Mouse (Mus musculus): ENCODE data around the gene Nfkbie. TPM values are rescaled to one million over a fixed set of nuclear protein-coding genes. Genes with fewer than 3 reads are reported as not detected.
A peak's percentile ranks its signal among the peaks of the same experiment; 100 is the strongest.

Gene Nfkbie
- 1 to 10 TPM; 1.8 to 2.7 TPM for total RNA-seq (2021)

DNA sequence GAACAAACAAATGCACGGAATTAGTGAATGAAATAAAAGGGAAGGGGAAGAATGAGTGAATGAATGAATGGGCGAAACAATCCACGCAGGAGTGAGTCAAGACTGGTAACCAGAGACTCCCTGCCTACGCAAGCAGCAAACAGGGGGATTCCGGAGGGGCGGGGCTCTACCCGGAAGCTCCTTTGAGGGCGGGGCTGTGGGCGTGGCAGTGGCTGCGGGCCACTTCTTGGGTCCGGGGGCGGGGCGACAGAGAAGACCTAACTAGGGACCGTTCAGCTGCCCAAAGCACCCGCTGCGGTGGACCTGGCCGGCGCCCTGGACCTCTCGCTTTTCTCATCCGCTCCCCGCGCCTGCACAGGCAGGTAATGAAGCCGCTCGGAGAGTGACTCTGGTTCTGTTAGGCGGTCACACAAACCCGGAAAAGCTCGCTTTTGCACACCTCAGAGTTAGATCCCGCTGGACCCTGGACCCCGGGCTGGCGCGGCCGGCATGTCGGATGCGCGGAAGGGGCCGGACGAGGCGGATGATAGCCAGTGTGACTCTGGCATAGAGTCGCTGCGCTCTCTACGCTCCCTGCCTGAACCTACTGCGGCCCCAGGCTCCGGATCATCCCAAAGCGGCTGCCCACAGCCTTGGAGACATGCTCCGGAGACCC is at the start of gene Nfkbie:
TSS of gene Nfkbie (plus strand) at position 252 of the 655 bp plus-strand sequence.
- intact Hi-C loops (cut with DNase I): no loop called here
- DNase-seq: peak; percentile 95

GRCm38 (mm10) chr17:45505941-45506465 is 49.5 kb upstream of the Nfkbie start:
- intact Hi-C loops (cut with DNase I): no loop called here
- no peak for DNase-seq

GRCm38 (mm10) chr17:45506700-45507189 is 48.8 kb upstream of the Nfkbie start, which contains the start of gene Aars2:
Aars2 (plus strand) TSS chr17:45506841.
- peak; percentile 96 to 97 for DNase-seq
- intact Hi-C loops (cut with DNase I): no loop called here

DNA sequence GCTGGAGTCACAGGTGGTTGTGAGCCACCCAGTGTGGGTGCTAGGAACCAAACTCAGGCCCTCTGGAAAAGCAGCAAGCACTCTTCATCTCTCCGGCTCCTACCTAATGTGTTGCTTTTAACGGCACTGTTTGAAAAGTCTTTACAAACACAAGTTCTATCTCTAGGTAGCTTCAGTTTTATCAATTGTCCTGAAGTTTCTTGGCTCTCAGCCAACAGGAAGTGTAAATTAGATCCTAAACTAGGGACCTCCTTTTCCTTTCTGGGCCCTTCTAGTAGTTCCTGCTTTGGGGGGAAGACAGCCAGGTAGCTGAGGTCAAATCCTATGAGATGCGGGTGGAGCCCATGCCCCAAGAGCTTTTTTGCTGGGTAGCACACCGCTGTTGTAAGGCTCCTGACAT is 44.6 kb upstream of the Nfkbie start:
- intact Hi-C loops (cut with DNase I): no loop called here
- no peak for DNase-seq

DNA sequence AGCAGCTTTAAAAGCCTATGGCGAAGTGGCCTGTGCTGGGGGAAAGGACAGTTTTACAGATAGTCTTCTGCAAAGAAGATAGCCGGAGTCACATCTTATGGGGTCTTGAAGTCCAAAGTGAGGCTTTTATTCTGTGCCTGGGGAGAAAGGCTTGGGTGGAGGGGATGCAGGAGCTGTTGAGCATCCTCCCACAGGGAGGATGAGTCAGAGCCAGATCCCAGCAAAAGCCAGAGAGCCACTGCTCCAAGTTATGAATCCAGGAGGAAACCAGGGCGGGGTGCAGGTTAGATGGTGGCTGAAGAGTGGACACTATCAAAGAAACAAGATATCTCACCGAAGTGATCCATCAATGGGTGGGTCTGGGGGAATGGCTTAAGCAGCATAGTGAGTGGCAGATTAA is 43.7 kb upstream of the Nfkbie start:
- intact Hi-C loops (cut with DNase I): no loop called here
- DNase-seq: no peak

DNA sequence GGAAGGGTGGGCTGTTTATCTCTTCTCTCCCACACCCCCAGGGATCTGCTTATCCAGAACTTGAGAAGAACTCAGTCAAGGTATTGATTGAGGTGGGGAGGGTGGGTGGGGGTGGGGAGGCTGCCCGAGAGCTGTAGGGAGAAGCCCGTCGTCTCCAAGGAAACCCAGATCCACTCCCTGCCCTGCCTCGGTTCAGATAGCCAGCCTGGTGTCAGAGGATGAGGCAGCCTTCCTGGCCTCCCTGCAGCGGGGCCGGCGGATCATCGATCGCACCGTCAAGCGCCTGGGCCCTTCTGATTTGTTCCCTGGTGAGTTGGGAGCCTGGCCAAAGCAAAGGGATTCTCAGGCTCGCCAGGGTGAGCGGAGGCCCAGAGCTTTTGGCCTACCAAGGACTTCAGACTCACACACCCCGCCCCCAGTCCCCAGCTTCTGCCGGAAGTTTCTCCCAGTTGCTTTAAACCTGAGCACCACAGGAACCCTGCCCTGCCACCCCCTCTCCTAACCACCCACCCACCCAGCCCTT is 40.2 kb upstream of the Nfkbie start:
- no peak for DNase-seq
- intact Hi-C loops (cut with DNase I): no loop called here

DNA sequence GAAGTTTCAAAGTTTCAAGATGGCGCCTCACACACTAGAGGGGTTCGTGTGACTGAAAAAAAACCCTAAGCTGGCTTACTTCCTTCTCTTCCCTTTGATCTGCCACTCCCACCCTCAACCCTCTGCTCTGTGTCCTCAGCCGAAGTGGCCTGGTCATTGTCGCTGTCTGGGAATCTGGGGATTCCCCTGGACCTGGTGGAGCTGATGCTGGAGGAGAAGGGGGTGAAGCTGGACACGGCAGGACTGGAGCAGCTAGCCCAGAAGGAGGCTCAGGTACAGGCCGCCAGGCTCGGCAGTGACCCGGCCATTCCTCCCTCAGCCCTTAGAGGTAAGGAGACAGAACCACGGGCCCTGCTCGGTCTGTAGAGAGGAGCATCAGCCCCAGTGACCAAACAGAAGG is 39.7 kb upstream of the Nfkbie start:
- DNase-seq: no peak
- intact Hi-C loops (cut with DNase I): loop anchor here (1.0 to 2.0 kb wide), 2 partner anchors 36 to 127 kb away; no protein-coding TSS in a partner anchor

DNA sequence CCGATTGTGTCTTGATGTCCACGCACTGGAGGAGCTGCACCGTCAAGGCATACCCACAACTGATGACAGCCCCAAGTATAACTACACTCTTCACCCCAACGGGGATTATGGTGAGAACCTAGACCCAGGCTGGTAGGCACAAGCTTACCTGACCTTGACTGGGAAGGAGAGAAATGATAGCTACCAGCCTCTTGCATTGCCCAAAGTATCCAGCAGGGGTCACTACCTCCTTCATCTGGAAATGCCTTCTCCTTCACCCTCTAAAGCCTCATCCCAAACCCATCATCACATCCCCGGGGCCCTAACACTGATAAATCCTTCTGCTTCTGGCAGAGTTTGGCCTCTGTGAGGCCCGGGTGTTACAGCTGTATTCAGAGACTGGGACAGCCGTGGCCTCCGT is 39.0 kb upstream of the Nfkbie start:
- DNase-seq: peak; percentile 83 to 91
- intact Hi-C loops (cut with DNase I): loop anchor here (1.0 to 2.0 kb wide), 2 partner anchors 36 to 126 kb away; no protein-coding TSS in a partner anchor

DNA sequence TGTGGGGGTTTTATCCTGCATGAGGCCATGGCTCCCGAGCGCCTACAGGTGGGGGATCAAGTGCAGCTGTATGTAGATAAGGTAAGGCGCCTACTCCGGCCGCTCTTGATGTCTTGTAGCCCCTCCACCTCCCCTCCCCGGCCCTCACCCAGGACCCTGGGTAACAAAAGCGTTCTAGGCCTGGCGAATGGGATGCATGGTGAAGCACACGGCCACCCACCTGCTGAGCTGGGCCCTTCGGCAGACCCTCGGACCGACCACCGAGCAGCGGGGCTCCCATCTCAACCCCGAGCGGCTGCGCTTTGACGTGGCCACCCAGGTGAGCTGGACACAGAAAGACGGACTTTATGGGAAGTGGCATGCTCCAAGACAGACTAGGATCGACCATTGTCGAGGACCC is 38.4 kb upstream of the Nfkbie start:
- no peak for DNase-seq
- intact Hi-C loops (cut with DNase I): loop anchor here (2.0 kb wide), 1 partner anchor 126 kb away; no protein-coding TSS in a partner anchor

- no peak for DNase-seq
- intact Hi-C loops (cut with DNase I): loop anchor here (2.0 kb wide), 1 partner anchor 125 kb away; no protein-coding TSS in a partner anchor
Measured at GRCm38 (mm10) chr17:45517549-45518215, 37.8 kb upstream of the Nfkbie start.

DNA sequence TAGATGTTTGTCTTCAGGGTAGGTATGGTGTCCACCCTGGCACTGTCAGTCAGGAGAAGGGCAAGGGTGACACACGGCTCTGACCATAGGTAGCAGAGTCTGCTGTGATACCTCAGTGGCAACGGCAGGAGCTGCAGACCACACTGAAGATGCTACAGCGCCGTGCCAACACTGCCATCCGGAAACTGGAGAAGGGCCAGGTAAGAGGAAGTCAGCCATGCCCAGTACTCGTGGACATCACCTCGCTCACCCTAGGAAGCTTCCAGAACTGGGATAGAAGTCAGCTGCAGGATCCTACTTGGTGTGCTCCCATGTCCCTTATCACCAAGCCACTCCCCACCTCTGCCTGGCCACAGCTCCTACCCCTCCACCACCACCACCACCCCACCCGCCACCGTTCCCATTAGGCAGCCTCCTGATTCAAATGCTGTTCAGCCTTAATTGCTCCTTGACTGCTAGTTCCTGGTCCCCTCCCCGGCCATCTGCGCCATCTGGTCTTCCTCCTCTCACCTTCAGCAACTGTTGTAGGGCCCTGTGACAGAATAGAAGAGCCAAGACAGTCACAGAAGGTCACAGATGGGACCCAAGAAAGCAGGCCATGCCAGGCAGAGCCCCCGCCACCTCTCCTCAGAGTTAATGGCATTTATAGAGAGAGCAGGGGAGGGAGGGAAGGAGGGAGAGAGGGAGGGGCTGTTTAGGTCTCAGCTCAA is 36.6 kb upstream of the Nfkbie start:
- intact Hi-C loops (cut with DNase I): no loop called here

DNA sequence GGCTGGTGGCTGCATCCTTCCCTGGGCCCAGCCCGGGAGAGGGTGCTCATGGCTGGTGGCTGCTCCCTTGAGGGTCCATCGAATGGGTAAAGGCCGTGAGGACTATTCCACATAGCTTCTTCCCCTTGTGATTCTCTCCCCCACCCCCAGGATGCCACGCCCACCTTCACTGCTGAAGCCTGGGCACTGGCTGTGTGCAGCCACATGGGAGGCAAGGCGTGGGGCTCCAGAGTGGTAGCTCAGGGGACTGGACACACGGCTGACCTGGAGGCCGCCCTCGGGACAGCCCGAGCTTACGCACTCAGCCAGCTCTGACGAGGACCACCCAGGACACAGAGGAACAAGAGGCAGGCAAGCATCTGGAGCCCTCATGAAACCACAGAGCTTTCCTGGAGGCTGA is 35.4 kb upstream of the Nfkbie start:
- DNase-seq: no peak

More for the DNA sequence above, 36.6 kb upstream of the Nfkbie start:
- DNase-seq: no peak

DNA sequence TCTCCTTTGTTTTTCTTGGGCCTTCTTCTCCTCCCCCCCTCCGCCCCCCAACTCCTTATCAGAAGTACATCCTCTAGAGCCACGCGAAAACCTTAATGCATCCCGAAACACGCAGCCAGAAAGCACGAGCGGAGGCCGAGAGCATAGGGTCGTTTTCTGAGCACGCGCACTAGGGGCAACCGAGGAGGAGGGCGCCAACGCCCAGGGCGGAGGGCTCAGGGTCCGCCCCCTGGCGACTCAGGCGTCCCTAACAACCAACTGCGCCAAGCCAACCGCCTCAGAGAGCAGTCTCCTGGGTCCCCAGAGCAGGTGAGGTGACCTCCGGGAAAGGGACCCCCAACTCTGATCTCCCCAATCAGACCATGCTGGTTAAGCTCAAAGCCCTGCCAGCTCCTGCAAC is 32.2 kb upstream of the Nfkbie start, which contains the start of gene Tcte1:
TSS of gene Tcte1 (plus strand) at position 172 of the 400 bp plus-strand sequence.
- intact Hi-C loops (cut with DNase I): no loop called here
- peak in 1 of 2 experiments; percentile 20 for DNase-seq

More for the DNA sequence above, 35.4 kb upstream of the Nfkbie start:
- intact Hi-C loops (cut with DNase I): no loop called here

DNA sequence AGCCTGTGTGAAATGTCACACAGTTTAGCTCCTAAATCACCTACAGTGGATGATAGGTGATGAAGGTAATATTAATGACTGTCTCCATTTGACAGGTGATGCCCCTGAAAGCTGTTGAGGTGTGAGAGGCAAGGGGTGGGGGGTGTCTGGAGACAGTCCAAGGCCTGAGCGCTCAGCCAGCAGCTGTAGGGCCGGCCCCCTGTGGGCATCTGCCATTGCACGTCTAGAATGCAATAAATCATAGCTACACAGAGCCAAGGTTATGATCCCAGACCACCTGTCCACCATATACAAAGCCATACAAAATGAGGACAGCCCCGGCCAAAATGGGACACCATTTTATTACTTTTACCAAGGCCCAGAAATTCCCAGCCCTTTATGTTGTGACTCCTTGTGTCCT is 30.5 kb upstream of the Nfkbie start:
- DNase-seq: no peak
- intact Hi-C loops (cut with DNase I): no loop called here

DNA sequence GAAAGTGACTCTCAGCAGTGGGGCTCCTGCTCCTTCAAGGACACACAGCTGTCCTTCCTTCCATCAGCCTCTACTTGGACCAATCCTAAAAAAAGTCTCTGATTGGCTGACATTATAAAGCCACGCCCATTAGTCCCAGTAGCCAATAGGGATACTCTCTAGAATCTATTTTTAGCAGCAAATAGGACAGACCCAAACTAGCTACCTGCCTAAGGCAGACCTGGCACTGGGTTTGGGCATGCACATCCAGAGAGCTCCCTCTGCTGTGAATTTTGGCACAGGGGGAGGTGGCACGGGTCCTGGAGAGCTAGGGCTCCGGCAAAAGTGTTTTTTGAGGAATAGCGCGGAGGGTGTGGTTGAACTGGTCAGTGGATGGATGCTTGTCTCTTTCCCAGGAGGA is 28.9 kb upstream of the Nfkbie start:
- intact Hi-C loops (cut with DNase I): no loop called here
- no peak for DNase-seq

GRCm38 (mm10) chr17:45530346-45530782 is 25.1 kb upstream of the Nfkbie start:
- no peak for DNase-seq
- intact Hi-C loops (cut with DNase I): no loop called here

- DNase-seq: no peak
- intact Hi-C loops (cut with DNase I): no loop called here
Measured at GRCm38 (mm10) chr17:45532896-45533295, 22.6 kb upstream of the Nfkbie start.

DNA sequence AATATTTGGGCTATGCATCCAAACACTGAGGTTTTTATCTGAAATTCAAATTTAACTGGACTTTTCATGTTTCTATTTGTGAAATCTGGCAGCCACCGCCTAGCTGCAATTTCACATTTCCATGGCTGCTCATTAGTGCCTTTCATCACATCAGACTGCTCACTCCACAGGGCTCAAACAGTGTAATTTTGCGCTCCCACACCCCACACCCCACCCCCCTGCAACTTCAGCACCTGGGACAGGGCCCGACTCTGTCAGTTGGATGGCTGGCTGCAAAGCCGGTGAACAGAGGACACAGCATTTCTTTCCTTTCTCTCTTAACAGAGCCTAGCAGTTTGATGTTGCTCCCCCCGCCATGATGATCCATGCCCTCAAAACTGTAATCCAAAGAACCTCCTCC is 19.2 kb upstream of the Nfkbie start:
- DNase-seq: peak; percentile 24 to 57
- intact Hi-C loops (cut with DNase I): no loop called here

GRCm38 (mm10) chr17:45538394-45538793 is 17.1 kb upstream of the Nfkbie start:
- no peak for DNase-seq
- intact Hi-C loops (cut with DNase I): no loop called here

DNA sequence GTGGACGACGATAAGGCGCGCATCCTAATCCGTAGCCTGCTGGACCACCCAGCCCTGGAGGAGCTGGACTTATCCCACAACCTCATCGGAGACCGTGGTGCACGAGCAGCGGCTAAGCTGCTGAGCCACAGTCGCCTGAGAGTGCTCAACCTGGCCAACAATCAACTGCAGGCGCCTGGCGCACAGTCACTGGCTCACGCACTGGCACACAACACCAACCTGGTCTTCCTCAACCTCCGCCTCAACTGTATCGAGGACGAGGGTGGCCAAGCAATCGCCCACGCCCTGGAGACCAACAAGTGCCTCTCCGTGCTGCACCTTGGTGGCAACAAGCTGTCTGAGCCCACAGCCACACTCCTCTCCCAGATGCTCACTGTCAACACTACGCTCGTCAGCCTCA is 15.8 kb upstream of the Nfkbie start:
- intact Hi-C loops (cut with DNase I): no loop called here
- no peak for DNase-seq

DNA sequence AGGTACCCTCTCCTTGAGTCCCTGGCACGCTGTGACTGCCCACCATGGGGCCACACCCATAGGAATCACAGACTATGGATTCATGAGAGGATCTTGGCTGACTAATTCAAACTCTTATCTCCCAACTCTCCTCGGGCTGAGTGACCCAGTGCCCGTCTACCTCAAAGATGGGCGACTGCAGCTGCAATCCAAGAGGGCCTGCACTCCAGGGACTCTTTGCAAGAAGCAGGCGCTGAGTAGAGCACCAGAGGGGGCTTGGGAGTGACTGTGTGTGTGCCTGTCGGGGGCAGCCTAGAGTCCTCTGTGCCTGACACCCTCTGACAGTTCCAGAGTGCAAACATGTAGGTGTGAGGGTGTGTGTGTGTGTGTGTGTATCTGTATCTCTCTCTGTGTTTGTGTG is 13.4 kb upstream of the Nfkbie start:
- intact Hi-C loops (cut with DNase I): no loop called here
- no peak for DNase-seq

Measured in heart, postnatal 10 days (tissue).